Mouse (Mus musculus) C2C12 (cell line): ENCODE measurements around the gene Laptm5. TPM values are rescaled to one million over a fixed set of nuclear protein-coding genes. Genes with fewer than 3 reads are reported as not detected.

Experiments used
- H3K27me3 ChIP-seq: one replicate; pipeline ENCODE4 v1.6.1; 2011; ENCODE audit not compliant: control insufficient read depth, insufficient read depth, insufficient read length
- H3K36me3 ChIP-seq: one replicate; pipeline ENCODE4 v1.6.1; 2011; ENCODE audit not compliant: control insufficient read depth, insufficient read depth
- H3K4me3 ChIP-seq: one replicate; pipeline ENCODE4 v1.5.1; 2011; ENCODE audit warnings: mild to moderate bottlenecking, control low read depth; ENCODE audit not compliant: poor library complexity, insufficient read depth, severe bottlenecking
- H3K79me2 ChIP-seq: one replicate; pipeline ENCODE4 v1.6.1; 2011; ENCODE audit not compliant: control insufficient read depth, insufficient read depth
- H3K79me3 ChIP-seq: one replicate; pipeline ENCODE4 v1.6.1; 2011; ENCODE audit warnings: low read depth, control low read depth
- H3ac ChIP-seq: one replicate; pipeline ENCODE3; 2011; ENCODE audit warnings: low read depth; ENCODE audit not compliant: control insufficient read depth, insufficient read length
- CEBPB ChIP-seq: IDR thresholded peaks from one replicate; pipeline ENCODE4 v1.6.1; 2011; ENCODE audit warnings: low read depth, mild to moderate bottlenecking, control low read depth, moderate library complexity
- CTCF ChIP-seq: IDR thresholded peaks from one replicate; pipeline ENCODE4 v1.5.1; 2011; ENCODE audit not compliant: control insufficient read depth, insufficient read depth, insufficient read length
- FOSL1 ChIP-seq: IDR thresholded peaks from one replicate; pipeline ENCODE4 v1.8.0; 2011; ENCODE audit warnings: mild to moderate bottlenecking, low read length; ENCODE audit not compliant: poor library complexity, insufficient read depth, severe bottlenecking
- MAX ChIP-seq: IDR thresholded peaks from one replicate; pipeline ENCODE4 v1.6.1; 2011; ENCODE audit warnings: mild to moderate bottlenecking, control low read depth
- MYOD1 ChIP-seq: IDR thresholded peaks from one replicate; pipeline ENCODE4 v1.6.1; 2011; ENCODE audit warnings: low read depth; ENCODE audit not compliant: control insufficient read depth, insufficient read length
- MYOG ChIP-seq: IDR thresholded peaks from one replicate; pipeline ENCODE4 v1.6.1; 2011; ENCODE audit not compliant: control insufficient read depth, insufficient read length; ENCODE audit errors: extremely low read depth
- USF1 ChIP-seq: IDR thresholded peaks from one replicate; pipeline ENCODE4 v1.6.1; 2011; ENCODE audit warnings: low read depth, mild to moderate bottlenecking, control low read depth, moderate library complexity
- polyA plus RNA-seq: library from polyadenylated mRNA; unstranded; fragments of >200 nt; fragmentation: generic; extraction: Trizol; gene quantifications from one replicate; pipeline ENCODE4 v1.2.1, GENCODE M21; 2012; ENCODE audit warnings: missing spikeins

The Laptm5 gene
- polyA plus RNA-seq, 1 experiment = 0.08 TPM

DNA sequence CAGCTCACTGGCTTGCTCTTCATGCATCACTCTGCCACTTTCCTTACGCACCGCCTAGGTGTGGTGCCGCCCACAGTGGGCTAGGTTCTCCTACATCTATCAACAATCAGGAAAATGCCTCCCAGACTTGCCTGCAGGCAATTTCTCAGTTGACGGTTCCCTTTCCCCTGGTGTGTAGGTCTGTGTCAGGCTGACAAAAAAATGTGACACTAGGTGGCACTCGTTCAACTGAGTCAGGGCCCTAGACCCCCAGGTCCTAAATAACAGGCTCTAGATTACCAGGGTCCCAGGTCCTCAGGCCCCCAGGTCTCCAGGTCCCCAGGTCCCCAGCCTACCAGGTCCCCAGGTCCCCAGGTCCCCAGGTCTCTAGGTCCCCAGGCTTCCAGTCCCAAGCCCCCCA lies 19.2 kb upstream of the Laptm5 start:
- no peak overlapping the region for H3K4me3 ChIP-seq
- H3K79me3 ChIP-seq = no peaks in the 10 kb centered on the region
- no peaks in the 10 kb centered on the region for H3K36me3 ChIP-seq
- no peak overlapping the region for H3ac ChIP-seq
- no peaks in the 10 kb centered on the region for H3K79me2 ChIP-seq
- H3K27me3 ChIP-seq = peaks cover 9% of the 10 kb centered on the region
- no peak for TF ChIP-seq MAX
- TF ChIP-seq CTCF = no peak
- TF ChIP-seq MYOG = no peak
- no peak for TF ChIP-seq USF1
- no peak for TF ChIP-seq CEBPB
- TF ChIP-seq FOSL1 = no peak
- TF ChIP-seq MYOD1 = no peak

DNA sequence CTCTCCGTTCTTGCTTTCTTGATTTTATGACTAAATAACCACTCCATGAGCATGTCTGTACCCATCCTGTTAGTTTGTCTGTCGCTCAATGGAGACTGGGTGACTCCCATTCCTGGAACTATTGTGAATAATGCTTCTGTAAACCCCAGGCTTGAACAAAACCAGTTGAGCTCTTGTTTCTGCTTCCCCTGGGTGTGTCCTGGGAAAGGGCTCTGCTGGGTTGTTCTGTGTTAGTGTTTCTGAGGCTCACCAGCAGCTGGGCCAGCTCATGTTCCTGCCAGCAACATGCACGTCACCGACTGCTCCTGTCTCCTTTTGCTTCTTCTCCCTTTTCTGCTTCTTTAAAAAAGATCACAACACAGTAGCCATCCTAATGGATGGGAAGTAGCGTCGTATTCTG lies 17.2 kb upstream of the Laptm5 start:
- Histone ChIP-seq H3ac (no peak overlapping the region), H3K27me3 (peaks cover 9% of the 10 kb centered on the region), H3K79me2 (no peaks in the 10 kb centered on the region), H3K36me3 (no peaks in the 10 kb centered on the region), H3K4me3 (no peak overlapping the region), H3K79me3 (no peaks in the 10 kb centered on the region)
- TF ChIP-seq MAX (no peak), MYOD1 (no peak), FOSL1 (no peak), USF1 (no peak), CTCF (no peak), MYOG (no peak), CEBPB (no peak)

DNA sequence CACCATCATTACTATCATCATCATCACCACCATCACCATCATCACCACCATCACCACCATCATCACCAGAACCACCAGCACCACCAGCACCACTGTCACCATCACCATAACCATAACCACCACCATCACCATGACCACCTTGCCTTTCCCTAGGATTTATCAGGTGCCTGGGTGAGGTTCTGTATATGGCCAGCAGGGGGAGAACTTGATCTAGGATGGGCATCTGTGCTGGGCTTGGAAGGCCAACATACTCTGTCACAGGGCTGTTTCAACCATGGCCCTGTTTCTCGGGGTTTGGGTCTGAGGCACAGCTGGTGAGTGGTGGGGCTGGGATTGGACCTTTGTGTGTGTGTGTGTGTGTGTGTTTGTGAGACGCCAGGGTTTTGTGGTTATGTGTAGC lies 16.6 kb upstream of the Laptm5 start:
- no peaks in the 10 kb centered on the region for H3K79me2 ChIP-seq
- no peak overlapping the region for H3ac ChIP-seq
- H3K4me3 ChIP-seq = no peak overlapping the region
- H3K79me3 ChIP-seq = no peaks in the 10 kb centered on the region
- TF ChIP-seq CTCF = peak; percentile 28
- no peak for TF ChIP-seq USF1
- peaks cover 9% of the 10 kb centered on the region for H3K27me3 ChIP-seq
- H3K36me3 ChIP-seq = no peaks in the 10 kb centered on the region

DNA sequence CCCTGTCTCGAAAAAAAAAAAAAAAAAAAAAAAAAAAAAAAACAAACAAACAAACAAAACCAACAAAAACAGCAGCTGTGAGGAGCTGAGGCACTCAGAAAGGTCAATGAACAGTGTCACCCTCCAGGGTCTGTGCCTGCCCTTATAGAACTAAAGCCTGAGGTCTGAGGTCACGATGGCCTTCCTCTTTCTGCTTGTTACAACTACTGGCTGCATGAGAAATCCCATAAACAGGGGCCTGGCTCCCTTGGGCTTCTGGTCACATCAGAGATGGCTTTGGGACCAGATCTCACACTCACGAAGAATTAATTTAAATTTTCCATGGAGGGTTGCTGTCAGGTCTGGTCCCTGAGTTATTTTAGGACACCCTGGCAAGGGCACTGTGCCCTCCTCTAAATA lies 13.5 kb upstream of the Laptm5 start:
- H3K4me3 ChIP-seq = no peak overlapping the region

DNA sequence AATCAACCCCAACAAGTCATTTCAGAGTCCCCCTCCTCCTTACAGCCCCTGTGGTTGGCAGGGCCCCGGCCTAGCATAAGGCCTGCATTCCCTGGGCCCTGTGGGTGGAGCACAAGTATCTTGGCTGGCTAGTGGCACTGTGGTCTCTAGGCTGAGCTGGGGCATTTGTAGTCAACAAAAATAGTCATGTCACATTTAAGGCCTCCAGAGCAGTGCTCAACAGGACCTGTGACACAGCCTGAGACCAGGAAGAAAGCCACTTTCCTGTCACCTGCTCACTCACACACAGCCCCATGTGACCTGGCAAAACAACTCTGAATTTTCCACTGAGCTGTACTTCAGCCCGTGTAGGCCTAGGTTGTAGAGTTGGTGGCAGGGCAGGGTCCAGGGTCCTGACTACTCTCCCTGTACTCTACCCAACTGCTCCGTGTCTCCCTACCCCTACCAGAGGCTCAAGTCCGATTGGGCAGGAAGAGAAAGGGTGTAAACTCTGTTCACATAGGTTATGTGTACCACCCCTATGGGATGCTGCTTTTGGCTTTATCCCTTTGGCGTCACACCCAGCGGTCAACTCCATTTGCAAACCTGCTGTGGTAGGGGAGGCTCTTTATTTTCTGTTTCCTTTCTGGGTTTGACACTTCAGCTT lies 13.0 kb upstream of the Laptm5 start:
- H3K4me3 ChIP-seq = no peak overlapping the region
- H3K79me3 ChIP-seq = no peaks in the 10 kb centered on the region
- no peak overlapping the region for H3ac ChIP-seq
- TF ChIP-seq MYOD1 = no peak
- no peak for TF ChIP-seq FOSL1
- TF ChIP-seq MYOG = no peak
- TF ChIP-seq CEBPB = no peak
- TF ChIP-seq USF1 = no peak
- no peak for TF ChIP-seq MAX
- TF ChIP-seq CTCF = no peak
- H3K79me2 ChIP-seq = no peaks in the 10 kb centered on the region
- no peaks in the 10 kb centered on the region for H3K36me3 ChIP-seq
- H3K27me3 ChIP-seq = peaks cover 8% of the 10 kb centered on the region

More for the DNA sequence above, 13.5 kb upstream of the Laptm5 start:
- TF ChIP-seq MAX (no peak), CEBPB (no peak), MYOD1 (no peak), FOSL1 (no peak), MYOG (no peak), USF1 (no peak), CTCF (no peak)
- Histone ChIP-seq H3K79me3 (no peaks in the 10 kb centered on the region), H3ac (no peak overlapping the region), H3K36me3 (no peaks in the 10 kb centered on the region), H3K27me3 (peaks cover 8% of the 10 kb centered on the region), H3K79me2 (no peaks in the 10 kb centered on the region)

DNA sequence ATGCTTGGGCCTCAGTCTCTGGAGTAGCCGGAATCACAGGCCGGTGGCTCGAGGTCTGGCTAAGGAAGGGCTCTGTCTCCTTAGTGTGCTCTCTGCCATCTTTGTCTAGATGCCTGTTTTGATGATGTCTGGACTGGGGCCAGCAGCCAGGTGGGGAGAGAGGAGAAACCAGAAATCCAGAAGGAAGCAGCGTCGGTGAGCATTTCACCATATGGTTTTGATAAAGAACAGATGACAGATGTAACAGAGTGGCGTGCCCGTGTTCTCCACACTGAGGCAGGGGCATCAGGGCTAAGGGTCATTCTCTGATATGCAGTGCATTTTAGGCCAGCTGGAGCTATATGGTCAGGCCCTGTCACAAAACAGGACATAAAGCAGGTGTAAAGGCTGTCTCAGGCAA lies 12.2 kb upstream of the Laptm5 start:
- Histone ChIP-seq H3K36me3 (no peaks in the 10 kb centered on the region), H3K79me2 (no peaks in the 10 kb centered on the region), H3K79me3 (no peaks in the 10 kb centered on the region), H3ac (no peak overlapping the region), H3K4me3 (no peak overlapping the region), H3K27me3 (peaks cover 8% of the 10 kb centered on the region)
- no peak for TF ChIP-seq CEBPB
- no peak for TF ChIP-seq CTCF
- no peak for TF ChIP-seq USF1
- no peak for TF ChIP-seq MAX
- TF ChIP-seq MYOD1 = no peak
- no peak for TF ChIP-seq FOSL1
- no peak for TF ChIP-seq MYOG
